Mouse (Mus musculus) megakaryocyte-erythroid progenitor cell, adult 5-6 weeks (primary cell): ENCODE measurements at regions not wholly inside any gene's neighbourhood (a gene's known extent, or its start where the extent isn't known, plus 50 kb on each side); places are given as distances from the start of the nearest gene placed in this dataset.
"Not testable (repeated sequence)": the region's sequence is repeated elsewhere in the genome, so short reads cannot be mapped to it uniquely, and the experiment has no call there.

Source experiments
- ATAC-seq: replicated peaks from 2 replicates; pipeline ENCODE4 v1.8.0; 2016; ENCODE audit warnings: mild to moderate bottlenecking, inconsistent platforms; ENCODE audit not compliant: severe bottlenecking, poor library complexity, low FRiP score, low TSS enrichment

- ATAC-seq, result no peak
Measured at GRCm38 (mm10) chr8:42442786-42443185, 698.5 kb downstream of the Triml1 start.

DNA sequence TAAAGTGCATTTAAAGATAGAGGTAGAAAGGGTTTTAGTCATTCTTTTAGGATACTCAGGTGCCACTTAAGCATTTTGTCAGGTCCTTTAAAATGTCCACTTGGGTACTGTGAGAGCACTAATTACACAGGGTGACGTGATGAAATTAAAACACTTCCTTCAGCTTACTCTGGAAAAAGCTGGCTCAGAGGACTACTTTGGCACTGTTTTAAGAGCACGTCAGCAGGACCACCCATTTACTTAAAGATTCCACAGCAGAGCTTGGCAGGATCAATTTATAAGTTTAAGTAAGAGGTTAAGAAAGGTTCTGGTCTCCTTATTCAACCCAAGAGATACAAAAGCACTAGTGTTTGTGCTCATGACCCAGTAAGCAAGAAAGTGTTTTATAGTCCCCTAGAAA lies 738.7 kb downstream of the Triml1 start:
- ATAC-seq, result no peak

- ATAC-seq, result no peak
Measured at GRCm38 (mm10) chr8:42396886-42397285, 744.4 kb downstream of the Triml1 start.

GRCm38 (mm10) chr8:42388816-42389215 lies 752.5 kb downstream of the Triml1 start:
- no peak for ATAC-seq

GRCm38 (mm10) chr8:42348073-42348603 lies 793.1 kb downstream of the Triml1 start:
- no peak for ATAC-seq

GRCm38 (mm10) chr8:42334708-42335107 lies 806.6 kb downstream of the Triml1 start:
- ATAC-seq, result no peak

- ATAC-seq, result no peak
Measured at GRCm38 (mm10) chr8:42324663-42325062, 816.6 kb downstream of the Triml1 start.

- ATAC-seq, result no peak
Measured at GRCm38 (mm10) chr8:42322862-42323261, 818.4 kb downstream of the Triml1 start.

GRCm38 (mm10) chr8:42311060-42311459 lies 830.2 kb downstream of the Triml1 start:
- ATAC-seq, result no peak

GRCm38 (mm10) chr8:42291392-42291791 lies 849.9 kb downstream of the Triml1 start:
- no peak for ATAC-seq

DNA sequence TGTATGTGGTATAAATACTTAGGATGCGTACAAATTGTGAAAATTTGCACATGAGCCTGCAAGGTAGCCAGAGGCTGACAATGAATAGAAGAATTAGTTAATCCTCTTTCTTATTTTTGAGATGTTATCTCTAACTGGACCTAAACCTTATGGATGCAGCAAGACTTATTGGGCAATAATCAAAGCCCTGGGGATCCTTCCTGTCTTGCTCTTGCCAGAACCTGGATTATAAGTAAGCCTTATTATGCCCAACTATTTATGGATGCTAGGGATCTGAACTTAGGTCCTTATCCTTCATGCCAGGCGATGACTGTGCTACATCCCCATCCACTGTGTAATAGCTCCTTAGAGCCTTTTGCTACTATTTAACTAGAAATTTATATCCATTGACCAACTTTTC lies 859.3 kb downstream of the Triml1 start:
- ATAC-seq, result no peak

DNA sequence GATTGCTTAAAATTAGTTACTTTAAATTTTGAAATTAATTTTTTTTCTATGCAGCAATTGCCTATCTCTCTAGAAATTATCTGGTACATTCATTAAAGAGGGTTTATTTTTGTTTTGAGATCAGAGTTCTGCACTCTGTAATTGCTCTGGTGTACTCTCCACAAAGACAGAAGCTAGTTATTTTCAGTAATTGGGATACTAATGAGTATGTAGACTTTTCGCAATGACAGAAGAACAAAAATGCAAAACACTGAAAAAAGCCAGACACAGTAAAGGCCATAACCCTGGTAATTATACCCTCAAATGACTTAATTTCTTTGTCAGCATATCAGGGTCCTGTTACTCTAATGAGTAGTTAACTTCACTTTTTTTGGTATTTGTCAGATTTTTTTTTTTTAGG lies 836.5 kb upstream of the Frg1 start:
- ATAC-seq, result no peak

GRCm38 (mm10) chr8:42242321-42242720 lies 825.4 kb upstream of the Frg1 start:
- not testable (repeated sequence) for ATAC-seq

DNA sequence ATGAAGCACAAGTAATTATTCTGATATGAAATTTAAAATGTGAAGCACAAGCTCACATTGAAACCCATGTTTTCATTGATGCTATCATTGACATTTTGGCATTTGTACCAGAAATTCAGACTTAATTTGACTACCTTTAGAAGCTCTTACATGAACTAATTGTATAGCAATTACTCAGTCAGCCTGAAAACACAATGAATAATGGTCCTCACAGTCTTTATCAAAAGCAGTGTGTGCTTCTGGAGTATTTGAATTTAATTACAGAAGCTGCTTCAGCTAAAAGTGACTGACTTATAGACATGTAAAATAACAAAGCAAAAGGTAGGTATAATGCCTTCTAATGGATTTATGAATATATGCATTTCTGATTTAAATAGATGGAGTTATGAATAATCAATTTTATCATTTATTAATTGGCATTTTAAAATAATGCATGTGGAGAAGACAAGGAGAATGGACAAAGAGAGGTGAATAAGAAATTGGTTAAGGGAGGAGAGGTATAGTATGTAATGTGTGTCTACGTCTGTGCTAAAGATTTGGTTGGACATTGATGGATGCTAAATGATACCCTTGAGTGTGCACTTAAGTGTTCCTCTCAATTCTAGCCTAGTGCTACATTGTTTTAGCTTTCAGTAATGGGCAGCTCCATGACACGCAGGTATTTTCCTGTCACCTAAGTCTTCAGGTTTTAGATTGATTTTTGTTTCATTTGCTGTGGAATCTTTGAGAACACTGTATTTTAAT lies 803.2 kb upstream of the Frg1 start:
- ATAC-seq, result no peak

GRCm38 (mm10) chr8:42210943-42211342 lies 794.1 kb upstream of the Frg1 start:
- no peak for ATAC-seq

DNA sequence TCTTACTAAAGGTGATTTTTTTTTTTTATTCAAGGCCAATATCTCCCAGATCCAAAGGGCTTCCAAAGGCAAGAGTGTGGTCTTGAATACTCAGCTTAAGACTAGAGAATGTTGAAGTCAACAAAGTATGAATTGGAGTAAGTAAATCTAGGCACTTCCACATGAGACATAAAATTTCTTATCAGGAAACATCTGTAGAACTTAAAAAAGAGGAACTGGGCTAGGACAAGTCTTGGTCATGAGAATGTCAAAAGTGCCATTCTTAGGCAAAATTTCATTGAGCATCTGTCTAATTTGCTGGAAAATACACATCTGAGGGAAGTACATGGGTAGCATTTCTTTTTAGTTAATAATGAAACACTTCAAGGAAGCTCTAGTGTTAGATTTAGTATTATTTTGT lies 793.1 kb upstream of the Frg1 start:
- ATAC-seq, result no peak

GRCm38 (mm10) chr8:42197257-42197656 lies 780.4 kb upstream of the Frg1 start:
- no peak for ATAC-seq

DNA sequence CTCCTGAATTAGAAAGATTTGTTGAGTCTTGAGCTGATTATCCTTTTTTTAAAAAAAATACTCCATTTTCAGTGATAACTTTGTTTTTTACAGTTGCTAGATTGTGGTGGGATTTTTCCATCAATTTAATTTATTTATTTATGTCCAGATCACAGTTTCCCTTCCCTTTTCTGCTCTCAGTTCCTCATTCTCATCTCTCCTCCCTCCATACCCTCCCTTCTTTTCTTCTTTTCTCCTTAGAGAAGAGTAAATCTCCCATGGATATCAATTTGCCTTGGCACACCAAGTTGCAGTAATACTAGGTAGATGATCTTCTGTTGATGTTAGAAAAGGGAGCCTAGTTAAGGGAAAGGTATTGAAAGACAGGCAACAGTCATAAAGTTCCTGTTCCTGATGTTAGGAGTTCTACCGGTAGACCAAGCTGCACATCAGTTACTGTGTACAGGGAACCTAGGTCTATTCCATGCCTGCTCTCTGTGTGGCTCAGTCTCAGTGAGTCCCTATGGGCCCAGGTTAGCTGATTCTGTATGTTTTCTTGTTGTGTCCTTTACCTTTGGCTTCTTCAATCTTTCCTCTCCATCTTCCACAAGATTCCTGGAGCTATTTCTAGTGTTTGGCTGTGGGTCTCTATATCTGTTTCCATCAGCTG lies 777.2 kb upstream of the Frg1 start:
- ATAC-seq, result no peak

GRCm38 (mm10) chr8:42187083-42187482 lies 770.2 kb upstream of the Frg1 start:
- ATAC-seq, result no peak

GRCm38 (mm10) chr8:42183288-42183878 lies 766.5 kb upstream of the Frg1 start:
- no peak for ATAC-seq

DNA sequence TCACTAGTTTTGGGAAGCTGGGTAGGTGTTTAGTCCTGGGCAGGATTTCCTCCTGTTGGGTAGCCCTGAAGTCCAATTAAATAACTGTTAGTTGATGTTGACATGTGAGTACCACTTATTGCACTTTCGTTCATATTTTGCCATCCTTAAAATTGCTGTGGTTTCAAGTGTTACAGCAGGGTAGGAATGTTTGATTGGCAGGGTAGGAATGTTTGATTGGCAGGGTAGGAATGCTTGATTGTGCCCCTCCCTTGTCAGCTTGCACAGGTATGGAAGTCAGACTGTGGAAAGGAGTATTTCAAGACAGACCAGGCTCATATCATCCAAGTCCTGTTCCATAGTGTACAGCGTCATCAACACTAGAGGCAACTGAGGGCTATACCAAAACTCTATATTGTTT lies 745.6 kb upstream of the Frg1 start:
- no peak for ATAC-seq
